ENCODE assay signal across 8 mouse cellular contexts in the genomic region with DNA sequence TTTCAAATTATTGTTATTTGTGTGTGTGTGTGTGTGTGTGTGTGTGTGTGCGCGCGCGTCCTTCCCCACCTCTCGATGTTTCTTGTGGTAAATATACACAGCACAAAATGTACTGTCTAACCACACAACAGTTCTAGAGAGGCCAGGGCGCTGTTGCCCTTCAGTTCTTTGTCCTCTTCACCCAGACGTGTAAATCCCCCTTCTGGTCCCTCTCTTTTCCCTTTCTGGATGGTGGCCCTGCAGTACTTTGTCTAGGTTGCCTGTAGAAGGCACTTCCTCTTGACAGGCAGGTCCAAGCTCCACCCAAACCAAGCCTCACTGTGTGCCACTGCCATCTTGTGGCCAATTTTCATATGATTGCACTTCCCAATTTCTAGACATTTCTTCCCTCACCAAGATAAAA. TPM values are rescaled to one million over a fixed set of nuclear protein-coding genes. Genes with fewer than 3 reads are reported as not detected.
A peak's percentile ranks its signal among the peaks of the same experiment; 100 is the strongest.
DNase-seq lines count a peak whose midpoint lies in the region; ATAC-seq and TF ChIP-seq lines count a peak whose summit lies in the region.

No protein-coding gene starts in this region.

- no peak overlapping the region for H3K9ac ChIP-seq in forebrain, embryonic 12.5 days

- peak; percentile 95 for TF ChIP-seq CTCF in lung, adult 2 months (IDR thresholded peaks at IDR 0.05; ENCODE audit: insufficient read depth, low read length)

- no peaks in the 10 kb centered on the region for H3K36me3 ChIP-seq in forebrain, embryonic 12.5 days (replicated peaks)

- intact Hi-C loops in heart, postnatal 14 days (cut with DNase I) = loop anchor here (2.0 kb wide), 1 partner anchor 204 kb away; no protein-coding TSS in a partner anchor

- H3K4me1 ChIP-seq in forebrain, embryonic 12.5 days = no peaks in the 10 kb centered on the region
- no peaks in the 10 kb centered on the region for H3K4me1 ChIP-seq in lung, adult 2 months (ENCODE audit: control insufficient read depth, insufficient read depth, low read length)

- H3K27ac ChIP-seq in forebrain, embryonic 12.5 days = no peak overlapping the region

- 40% methylated on average over 7 of the region's 7 CpGs for WGBS in forebrain, embryonic 12.5 days
- WGBS in lung, adult 2 months = 25% methylated on average over 7 of the region's 7 CpGs

- TF ChIP-seq POLR2A in lung, adult 2 months (IDR thresholded peaks at IDR 0.05; ENCODE audit: borderline replicate concordance, extremely low read depth, low read depth, low read length) = no peak

- H3K9me3 ChIP-seq in forebrain, embryonic 12.5 days = no peaks in the 10 kb centered on the region

- ATAC-seq in forebrain, embryonic 12.5 days (ENCODE audit: low FRiP score) = peak; percentile 51; the same call in 1 of the 2 replicates

- H3K27me3 ChIP-seq in forebrain, embryonic 12.5 days = no peaks in the 10 kb centered on the region

- H3K4me2 ChIP-seq in forebrain, embryonic 12.5 days = peak overlapping the region; percentile 31; the same call in 1 of the 2 replicates

- H3K4me3 ChIP-seq in forebrain, embryonic 12.5 days (replicated peaks) = no peak overlapping the region; the same call in 1 of the 2 replicates
- peak overlapping the region; percentile 27 for H3K4me3 ChIP-seq in lung, adult 2 months (replicated peaks; ENCODE audit: extremely low read depth, low read depth, low read length)

- peak; percentile 93 for DNase-seq in ES-CJ7 (ENCODE audit: low read depth, low spot score)
- peak; percentile 85 for DNase-seq in c-Kit-positive CD71-negative TER-119-negative erythroid progenitor cells, embryonic 14.5 days (ENCODE audit: low read depth)
- peak; percentile 75 to 87 for DNase-seq in heart, postnatal 14 days
- DNase-seq in kidney, postnatal 4 days = peak; percentile 81 to 85
- peak; percentile 72 for DNase-seq in lung, adult 2 months
- peak; percentile 76 for DNase-seq in ovary, postnatal 14 days (ENCODE audit: low spot score)
- peak; percentile 81 for DNase-seq in thymus, postnatal 0 days (ENCODE audit: low spot score)

RNA-seq across cellular contexts. Expression of a gene that starts 6.0 kb away (rescaled TPM):
- not detected in 2 replicates for polyA plus RNA-seq in forebrain, embryonic 12.5 days (2016; fragmentation: Nextera tagmentation; extraction: Ambion mirVana)
- total RNA-seq in heart, postnatal 14 days (2021) = under 1 TPM in 1 of 2 experiments, not detected in 1; 0.39 TPM
- 2.9 and 7.0 TPM in 2 replicates for polyA plus RNA-seq in lung, adult 2 months (2012; rRNA removed)
- polyA plus RNA-seq in thymus, postnatal 0 days (2015; fragmentation: Nextera tagmentation; extraction: Ambion mirVana) = 1.0 and 1.1 TPM in 2 replicates

RNA-seq across cellular contexts. Expression of a gene that starts 11.9 kb away (rescaled TPM):
- 158 and 160 TPM in 2 replicates for polyA plus RNA-seq in forebrain, embryonic 12.5 days (2016; fragmentation: Nextera tagmentation; extraction: Ambion mirVana)
- total RNA-seq in heart, postnatal 14 days (2021) = 10 to 100 TPM; 38.0 to 38.4 TPM
- 26.1 and 32.8 TPM in 2 replicates for polyA plus RNA-seq in lung, adult 2 months (2012; rRNA removed)
- 124 and 128 TPM in 2 replicates for polyA plus RNA-seq in thymus, postnatal 0 days (2015; fragmentation: Nextera tagmentation; extraction: Ambion mirVana)

RNA-seq across cellular contexts. Expression of a gene that starts 17.8 kb away (rescaled TPM):
- polyA plus RNA-seq in forebrain, embryonic 12.5 days (2016; fragmentation: Nextera tagmentation; extraction: Ambion mirVana) = 5.2 and 5.5 TPM in 2 replicates
- 10 to 100 TPM; 27.1 to 30.5 TPM for total RNA-seq in heart, postnatal 14 days (2021)
- polyA plus RNA-seq in lung, adult 2 months (2012; rRNA removed) = 32.1 and 34.5 TPM in 2 replicates
- 3.3 and 4.1 TPM in 2 replicates for polyA plus RNA-seq in thymus, postnatal 0 days (2015; fragmentation: Nextera tagmentation; extraction: Ambion mirVana)
